Comparison of ENCODE assay signal across 9 mouse cellular contexts in genomic region chr7:6860689-6861088, GRCm38 (mm10).
DNase-seq lines count a peak whose midpoint lies in the region; ATAC-seq and TF ChIP-seq lines count a peak whose summit lies in the region.
"Had no signal": no experiment of that assay in that cellular context is flagged by ENCODE, and none has a peak within 500 bp of the region (broad histone marks: within the 10 kb centered on the region; RNA-seq: fewer than 3 reads in every experiment).

No protein-coding gene starts in this region.

- no peaks in the 10 kb centered on the region for H3K4me1 ChIP-seq in embryonic facial prominence, embryonic 11.5 days (ENCODE audit: control insufficient read depth, insufficient read depth, low read length)
- H3K4me1 ChIP-seq in limb, embryonic 10.5 days: peaks cover 50% of the 10 kb centered on the region
- peaks cover 10% of the 10 kb centered on the region for H3K4me1 ChIP-seq in neural tube, embryonic 13.5 days (replicated peaks)
- no peaks in the 10 kb centered on the region for H3K4me1 ChIP-seq in thymus, adult 2 months (replicated peaks; ENCODE audit: control insufficient read depth, insufficient read depth, low read length)

- DNase-seq in layer of hippocampus, adult 9-11 months: peak; percentile 15
- no peak for DNase-seq in layer of hippocampus, postnatal 25 days (ENCODE audit: extremely low spot score in 1 of 2, low spot score in 1 of 2)
- DNase-seq in embryonic facial prominence, embryonic 11.5 days (ENCODE audit: low spot score): peak; percentile 79
- peak; percentile 65 for DNase-seq in limb, embryonic 10.5 days (ENCODE audit: low spot score)
- no peak for DNase-seq in cerebellum, postnatal 4 days (ENCODE audit: low spot score in 2 of 2)
- no peak for DNase-seq in right cerebral cortex, postnatal 36 days (ENCODE audit: low spot score in 2 of 2)
- DNase-seq in thymus, adult 2 months: no peak
- DNase-seq: gastrocnemius, postnatal 14 days had no signal

- no peaks in the 10 kb centered on the region for H3K27me3 ChIP-seq in embryonic facial prominence, embryonic 11.5 days (ENCODE audit: control insufficient read depth, insufficient read depth, low read length)
- H3K27me3 ChIP-seq in limb, embryonic 10.5 days (ENCODE audit: low read depth, poor library complexity, severe bottlenecking): no peaks in the 10 kb centered on the region
- H3K27me3 ChIP-seq in neural tube, embryonic 13.5 days: no peaks in the 10 kb centered on the region
- no peaks in the 10 kb centered on the region for H3K27me3 ChIP-seq in thymus, adult 2 months (ENCODE audit: control insufficient read depth, insufficient read depth, low read length)

- no peak overlapping the region for H3K9ac ChIP-seq in embryonic facial prominence, embryonic 11.5 days (replicated peaks; ENCODE audit: low read length)
- H3K9ac ChIP-seq in neural tube, embryonic 13.5 days: no peak overlapping the region

- no peak overlapping the region for H3K27ac ChIP-seq in embryonic facial prominence, embryonic 11.5 days (replicated peaks; ENCODE audit: low read depth, low read length)
- H3K27ac ChIP-seq in limb, embryonic 10.5 days: peak overlapping the region; percentile 85
- no peak overlapping the region for H3K27ac ChIP-seq in neural tube, embryonic 13.5 days (replicated peaks)
- no peak overlapping the region for H3K27ac ChIP-seq in thymus, adult 2 months (ENCODE audit: control insufficient read depth, insufficient read depth, low read length)

- no peak for TF ChIP-seq CTCF in thymus, adult 2 months (IDR thresholded peaks at IDR 0.05; ENCODE audit: borderline replicate concordance, control insufficient read depth, extremely low read depth, insufficient read depth, low read length, poor library complexity)

- H3K4me2 ChIP-seq in embryonic facial prominence, embryonic 11.5 days (ENCODE audit: low read depth, low read length): no peak overlapping the region
- H3K4me2 ChIP-seq in neural tube, embryonic 13.5 days: 0 out of 2 replicates have a peak overlapping the region, but pooled peaks have one; percentile 4

- H3K4me3 ChIP-seq in embryonic facial prominence, embryonic 11.5 days (ENCODE audit: low read depth, low read length): no peak overlapping the region
- H3K4me3 ChIP-seq in limb, embryonic 10.5 days: no peak overlapping the region
- no peak overlapping the region for H3K4me3 ChIP-seq in neural tube, embryonic 13.5 days
- H3K4me3 ChIP-seq in thymus, adult 2 months (ENCODE audit: control insufficient read depth, insufficient read depth, low read length): no peak overlapping the region

- H3K9me3 ChIP-seq in embryonic facial prominence, embryonic 11.5 days (replicated peaks; ENCODE audit: control insufficient read depth, low read length): no peaks in the 10 kb centered on the region
- H3K9me3 ChIP-seq in limb, embryonic 10.5 days (replicated peaks): no peaks in the 10 kb centered on the region
- H3K9me3 ChIP-seq in neural tube, embryonic 13.5 days: no peaks in the 10 kb centered on the region

- ATAC-seq in embryonic facial prominence, embryonic 11.5 days (replicated peaks; ENCODE audit: insufficient number of reproducible peaks, low FRiP score, low TSS enrichment, low read depth): peak; percentile 72
- ATAC-seq in neural tube, embryonic 13.5 days (ENCODE audit: low read depth): peak; percentile 81

- no peaks in the 10 kb centered on the region for H3K36me3 ChIP-seq in embryonic facial prominence, embryonic 11.5 days (replicated peaks; ENCODE audit: control insufficient read depth, insufficient read depth, low read depth, low read length)
- no peaks in the 10 kb centered on the region for H3K36me3 ChIP-seq in limb, embryonic 10.5 days
- H3K36me3 ChIP-seq in neural tube, embryonic 13.5 days: no peaks in the 10 kb centered on the region
- no peaks in the 10 kb centered on the region for H3K36me3 ChIP-seq in thymus, adult 2 months (ENCODE audit: control insufficient read depth, insufficient read depth, low read length)

- TF ChIP-seq POLR2A in thymus, adult 2 months (IDR thresholded peaks at IDR 0.05; ENCODE audit: control insufficient read depth, extremely low read depth, insufficient read depth, low read length, poor library complexity): no peak

- WGBS in embryonic facial prominence, embryonic 11.5 days: 7% methylated on average over 6 of the region's 6 CpGs
- 15% methylated on average over 6 of the region's 6 CpGs for whole genome bisulfite sequencing in limb, embryonic 10.5 days
- 9% methylated on average over 6 of the region's 6 CpGs for WGBS in neural tube, embryonic 13.5 days
- WGBS in thymus, adult 2 months: 57% methylated on average over 6 of the region's 6 CpGs

Comparison
In these comparisons a context has a peak if more than half of its experiments do, and no peak if none do; other contexts are left out.
1. DNase-seq: peak in layer of hippocampus, adult 9-11 months (single experiment), embryonic facial prominence, embryonic 11.5 days (single experiment) and limb, embryonic 10.5 days (single experiment); none in layer of hippocampus, postnatal 25 days (0 of 2), cerebellum, postnatal 4 days (0 of 2), right cerebral cortex, postnatal 36 days (0 of 2) and thymus, adult 2 months (single experiment).